13 mouse cellular contexts compared by ENCODE assay signal in genomic region chr10:128489785-128490184, GRCm38 (mm10). TPM values are rescaled to one million over a fixed set of nuclear protein-coding genes. Genes with fewer than 3 reads are reported as not detected.
DNase-seq lines count a peak whose midpoint lies in the region; ATAC-seq and TF ChIP-seq lines count a peak whose summit lies in the region.
"Had no signal": no experiment of that assay in that cellular context is flagged by ENCODE, and none has a peak within 500 bp of the region (broad histone marks: within the 10 kb centered on the region; RNA-seq: fewer than 3 reads in every experiment).

No protein-coding gene starts in this region.

- WGBS in heart, embryonic 14.5 days = 26% methylated on average over 4 of the region's 4 CpGs
- WGBS in lung, postnatal 0 days = 56% methylated on average over 4 of the region's 4 CpGs
- WGBS in lung, adult 2 months = 35% methylated on average over 4 of the region's 4 CpGs
- WGBS in embryonic facial prominence, embryonic 15.5 days = 44% methylated on average over 4 of the region's 4 CpGs
- WGBS in stomach, embryonic 14.5 days = 41% methylated on average over 4 of the region's 4 CpGs

- no peak; the same call in 1 of the 2 replicates for TF ChIP-seq POLR2A in lung, adult 2 months (IDR thresholded peaks at IDR 0.05; ENCODE audit: borderline replicate concordance, extremely low read depth, low read depth, low read length)

- no peaks in the 10 kb centered on the region for H3K9me3 ChIP-seq in heart, embryonic 14.5 days (ENCODE audit: control insufficient read depth, low read length)
- H3K9me3 ChIP-seq in lung, postnatal 0 days (ENCODE audit: low read length) = no peaks in the 10 kb centered on the region
- no peaks in the 10 kb centered on the region for H3K9me3 ChIP-seq in embryonic facial prominence, embryonic 15.5 days (replicated peaks)
- no peaks in the 10 kb centered on the region for H3K9me3 ChIP-seq in stomach, embryonic 14.5 days (ENCODE audit: control insufficient read depth, low read depth, low read length)

- H3K27me3 ChIP-seq in heart, embryonic 14.5 days (ENCODE audit: control insufficient read depth, insufficient read depth, low read length) = no peaks in the 10 kb centered on the region
- H3K27me3 ChIP-seq in lung, postnatal 0 days (replicated peaks; ENCODE audit: insufficient read depth, low read length) = no peaks in the 10 kb centered on the region
- no peaks in the 10 kb centered on the region for H3K27me3 ChIP-seq in embryonic facial prominence, embryonic 15.5 days
- no peaks in the 10 kb centered on the region for H3K27me3 ChIP-seq in stomach, embryonic 14.5 days (ENCODE audit: control insufficient read depth, insufficient read depth, low read length)

- ATAC-seq in heart, embryonic 14.5 days (ENCODE audit: insufficient number of reproducible peaks, insufficient read depth, low FRiP score, low read depth) = no peak
- ATAC-seq in lung, postnatal 0 days = no peak
- ATAC-seq in embryonic facial prominence, embryonic 15.5 days (ENCODE audit: insufficient number of reproducible peaks, low FRiP score, low TSS enrichment, low read depth) = no peak
- ATAC-seq in stomach, embryonic 14.5 days (ENCODE audit: insufficient number of reproducible peaks, insufficient read depth, low FRiP score, low read depth) = no peak

- peak overlapping the region; percentile 83 for H3K4me2 ChIP-seq in heart, embryonic 14.5 days (ENCODE audit: low read length)
- no peak overlapping the region for H3K4me2 ChIP-seq in lung, postnatal 0 days (replicated peaks; ENCODE audit: low read depth, low read length)
- H3K4me2 ChIP-seq in embryonic facial prominence, embryonic 15.5 days (replicated peaks) = no peak overlapping the region
- peak overlapping the region; percentile 7; the same call in 1 of the 2 replicates for H3K4me2 ChIP-seq in stomach, embryonic 14.5 days (replicated peaks; ENCODE audit: low read depth, low read length)

- H3K4me3 ChIP-seq in heart, embryonic 14.5 days (ENCODE audit: control insufficient read depth in 1 of 2, insufficient read depth in 1 of 2, low read depth in 1 of 2, low read length in 2 of 2) = no peak overlapping the region
- H3K4me3 ChIP-seq in lung, postnatal 0 days (ENCODE audit: low read depth, low read length) = no peak overlapping the region
- no peak overlapping the region for H3K4me3 ChIP-seq in lung, adult 2 months (replicated peaks; ENCODE audit: extremely low read depth, low read depth, low read length)
- H3K4me3 ChIP-seq in embryonic facial prominence, embryonic 15.5 days (replicated peaks) = no peak overlapping the region
- no peak overlapping the region for H3K4me3 ChIP-seq in stomach, embryonic 14.5 days (ENCODE audit: low read depth, low read length)
- H3K4me3 ChIP-seq: erythroblast, embryonic 14.5 days had no signal

- H3K4me1 ChIP-seq in heart, embryonic 14.5 days (ENCODE audit: control insufficient read depth in 2 of 2, insufficient read depth in 2 of 2, low read length in 2 of 2) = peaks cover 22 to 29% of the 10 kb centered on the region in 2 experiments
- no peaks in the 10 kb centered on the region; the same call in 1 of the 2 replicates for H3K4me1 ChIP-seq in lung, postnatal 0 days (ENCODE audit: insufficient read depth, low read depth, low read length)
- H3K4me1 ChIP-seq in lung, adult 2 months (ENCODE audit: control insufficient read depth, insufficient read depth, low read length) = peaks cover 12% of the 10 kb centered on the region
- H3K4me1 ChIP-seq in embryonic facial prominence, embryonic 15.5 days = peaks cover 30% of the 10 kb centered on the region
- H3K4me1 ChIP-seq in stomach, embryonic 14.5 days (ENCODE audit: control insufficient read depth, insufficient read depth, low read length) = peaks cover 27% of the 10 kb centered on the region

- H3K9ac ChIP-seq in heart, embryonic 14.5 days (ENCODE audit: low read length) = peak overlapping the region; percentile 62
- no peak overlapping the region for H3K9ac ChIP-seq in lung, postnatal 0 days (replicated peaks; ENCODE audit: low read depth)
- H3K9ac ChIP-seq in embryonic facial prominence, embryonic 15.5 days = no peak overlapping the region; the same call in 1 of the 2 replicates
- 0 out of 2 replicates have a peak overlapping the region, but pooled peaks have one; percentile 25 for H3K9ac ChIP-seq in stomach, embryonic 14.5 days (replicated peaks; ENCODE audit: low read depth, low read length)

- no peak for TF ChIP-seq CTCF in lung, postnatal 0 days (IDR thresholded peaks at IDR 0.05)
- TF ChIP-seq CTCF in lung, adult 2 months (IDR thresholded peaks at IDR 0.05; ENCODE audit: insufficient read depth, low read length) = no peak

- DNase-seq in heart, postnatal 4 days = no peak
- no peak for DNase-seq in lung, postnatal 0 days (ENCODE audit: low spot score)
- DNase-seq in lung, adult 2 months = no peak
- no peak for DNase-seq in gastrocnemius, postnatal 10 days
- DNase-seq in embryo, embryonic 10.5 days (ENCODE audit: low spot score) = no peak
- DNase-seq: kidney, adult 18-20 months; left cerebral cortex, postnatal 4 days; right cerebral cortex, postnatal 14 days; thymus, postnatal 4 days had no signal

- peak overlapping the region; percentile 80 to 83 for H3K27ac ChIP-seq in heart, embryonic 14.5 days (replicated peaks in 1 of 2; ENCODE audit: control insufficient read depth in 1 of 2, insufficient read depth in 1 of 2, low read depth in 2 of 2, low read length in 2 of 2)
- H3K27ac ChIP-seq in lung, postnatal 0 days (ENCODE audit: low read length) = 0 out of 2 replicates have a peak overlapping the region, but pooled peaks have one; percentile 3
- H3K27ac ChIP-seq in embryonic facial prominence, embryonic 15.5 days (replicated peaks) = peak overlapping the region; percentile 29
- peak overlapping the region; percentile 94 for H3K27ac ChIP-seq in stomach, embryonic 14.5 days (ENCODE audit: low read length)

- H3K36me3 ChIP-seq in heart, embryonic 14.5 days (ENCODE audit: control insufficient read depth, insufficient read depth, low read length) = peaks cover 75% of the 10 kb centered on the region
- peaks cover 33% of the 10 kb centered on the region for H3K36me3 ChIP-seq in lung, postnatal 0 days (ENCODE audit: insufficient read depth, low read length)
- peaks cover 65% of the 10 kb centered on the region for H3K36me3 ChIP-seq in embryonic facial prominence, embryonic 15.5 days
- peaks cover 64% of the 10 kb centered on the region for H3K36me3 ChIP-seq in stomach, embryonic 14.5 days (ENCODE audit: control insufficient read depth, insufficient read depth, low read length)

- no peak for TF ChIP-seq EP300 in lung, postnatal 0 days (IDR thresholded peaks at IDR 0.05)

RNA-seq across cellular contexts. Expression of gene Myl6, which starts 4.2 kb away (rescaled TPM):
- 1,060 and 1,246 TPM in 2 replicates for polyA plus RNA-seq in heart, embryonic 14.5 days (2014; fragmentation: Nextera tagmentation; extraction: Ambion mirVana)
- total RNA-seq in heart, postnatal 4 days (2021) = 100 to 1,000 TPM; 616 to 628 TPM
- 1,888 and 2,049 TPM in 2 replicates for polyA plus RNA-seq in lung, postnatal 0 days (2015; fragmentation: Nextera tagmentation; extraction: Ambion mirVana)
- 771 and 1,159 TPM in 2 replicates for polyA plus RNA-seq in lung, adult 2 months (2012; rRNA removed)
- polyA plus RNA-seq in embryonic facial prominence, embryonic 15.5 days (2015; fragmentation: Nextera tagmentation; extraction: Ambion mirVana) = 1,219 and 1,296 TPM in 2 replicates
- 1,824 and 1,933 TPM in 2 replicates for polyA plus RNA-seq in stomach, embryonic 14.5 days (2014; fragmentation: Nextera tagmentation; extraction: Ambion mirVana)
- 100 to 1,000 TPM; 305 to 356 TPM for total RNA-seq in gastrocnemius, postnatal 10 days (2021)

RNA-seq across cellular contexts. Expression of gene Myl6b, which starts 8.7 kb away (rescaled TPM):
- polyA plus RNA-seq in heart, embryonic 14.5 days (2014; fragmentation: Nextera tagmentation; extraction: Ambion mirVana) = 5.0 and 5.5 TPM in 2 replicates
- 1 to 10 TPM; 3.7 TPM for total RNA-seq in heart, postnatal 4 days (2021)
- 5.5 and 5.9 TPM in 2 replicates for polyA plus RNA-seq in lung, postnatal 0 days (2015; fragmentation: Nextera tagmentation; extraction: Ambion mirVana)
- 1.9 and 2.0 TPM in 2 replicates for polyA plus RNA-seq in lung, adult 2 months (2012; rRNA removed)
- polyA plus RNA-seq in embryonic facial prominence, embryonic 15.5 days (2015; fragmentation: Nextera tagmentation; extraction: Ambion mirVana) = 5.0 and 6.9 TPM in 2 replicates
- 3.2 and 3.4 TPM in 2 replicates for polyA plus RNA-seq in stomach, embryonic 14.5 days (2014; fragmentation: Nextera tagmentation; extraction: Ambion mirVana)
- total RNA-seq in gastrocnemius, postnatal 10 days (2021) = 100 to 1,000 TPM in 1 of 2 experiments, 10 to 100 TPM in 1; 68.8 to 101 TPM

RNA-seq across cellular contexts. Expression of gene Smarcc2, which starts 30.7 kb away (rescaled TPM):
- polyA plus RNA-seq in heart, embryonic 14.5 days (2014; fragmentation: Nextera tagmentation; extraction: Ambion mirVana) = 62.4 and 63.7 TPM in 2 replicates
- 10 to 100 TPM; 97.0 to 97.3 TPM for total RNA-seq in heart, postnatal 4 days (2021)
- 28.9 and 33.0 TPM in 2 replicates for polyA plus RNA-seq in lung, postnatal 0 days (2015; fragmentation: Nextera tagmentation; extraction: Ambion mirVana)
- polyA plus RNA-seq in lung, adult 2 months (2012; rRNA removed) = 99.8 TPM in 2 replicates
- polyA plus RNA-seq in embryonic facial prominence, embryonic 15.5 days (2015; fragmentation: Nextera tagmentation; extraction: Ambion mirVana) = 85.2 and 93.6 TPM in 2 replicates
- 109 and 110 TPM in 2 replicates for polyA plus RNA-seq in stomach, embryonic 14.5 days (2014; fragmentation: Nextera tagmentation; extraction: Ambion mirVana)
- 10 to 100 TPM; 47.0 to 62.8 TPM for total RNA-seq in gastrocnemius, postnatal 10 days (2021)

RNA-seq across cellular contexts. Expression of gene Esyt1, which starts 35.9 kb away (rescaled TPM):
- polyA plus RNA-seq in heart, embryonic 14.5 days (2014; fragmentation: Nextera tagmentation; extraction: Ambion mirVana) = 17.3 and 17.8 TPM in 2 replicates
- total RNA-seq in heart, postnatal 4 days (2021) = 10 to 100 TPM; 28.4 to 31.3 TPM
- polyA plus RNA-seq in lung, postnatal 0 days (2015; fragmentation: Nextera tagmentation; extraction: Ambion mirVana) = 31.1 and 38.2 TPM in 2 replicates
- polyA plus RNA-seq in lung, adult 2 months (2012; rRNA removed) = 94.9 and 97.2 TPM in 2 replicates
- polyA plus RNA-seq in embryonic facial prominence, embryonic 15.5 days (2015; fragmentation: Nextera tagmentation; extraction: Ambion mirVana) = 43.3 and 44.0 TPM in 2 replicates
- 25.8 and 28.9 TPM in 2 replicates for polyA plus RNA-seq in stomach, embryonic 14.5 days (2014; fragmentation: Nextera tagmentation; extraction: Ambion mirVana)
- 10 to 100 TPM; 22.5 to 30.4 TPM for total RNA-seq in gastrocnemius, postnatal 10 days (2021)

RNA-seq across cellular contexts. Expression of gene Zc3h10, which starts 57.8 kb away (rescaled TPM):
- 7.3 and 8.2 TPM in 2 replicates for polyA plus RNA-seq in heart, embryonic 14.5 days (2014; fragmentation: Nextera tagmentation; extraction: Ambion mirVana)
- 1 to 10 TPM; 6.9 to 8.3 TPM for total RNA-seq in heart, postnatal 4 days (2021)
- polyA plus RNA-seq in lung, postnatal 0 days (2015; fragmentation: Nextera tagmentation; extraction: Ambion mirVana) = 13.6 and 15.3 TPM in 2 replicates
- polyA plus RNA-seq in lung, adult 2 months (2012; rRNA removed) = 13.2 and 15.1 TPM in 2 replicates
- 15.8 and 16.0 TPM in 2 replicates for polyA plus RNA-seq in embryonic facial prominence, embryonic 15.5 days (2015; fragmentation: Nextera tagmentation; extraction: Ambion mirVana)
- polyA plus RNA-seq in stomach, embryonic 14.5 days (2014; fragmentation: Nextera tagmentation; extraction: Ambion mirVana) = 8.8 and 10.7 TPM in 2 replicates
- 1 to 10 TPM; 5.2 to 6.3 TPM for total RNA-seq in gastrocnemius, postnatal 10 days (2021)

Comparison
In these comparisons a context has a peak if more than half of its experiments do, and no peak if none do; other contexts are left out.
1. H3K27ac ChIP-seq: peak in every context shown above with its lines; median percentile 94 in stomach, embryonic 14.5 days; 82 in heart, embryonic 14.5 days; 29 in embryonic facial prominence, embryonic 15.5 days; 3 in lung, postnatal 0 days.
2. H3K4me2 ChIP-seq: peak in heart, embryonic 14.5 days (single experiment) and stomach, embryonic 14.5 days (single experiment); none in lung, postnatal 0 days (single experiment) and embryonic facial prominence, embryonic 15.5 days (single experiment).
3. H3K9ac ChIP-seq: peak in heart, embryonic 14.5 days (single experiment) and stomach, embryonic 14.5 days (single experiment); none in lung, postnatal 0 days (single experiment) and embryonic facial prominence, embryonic 15.5 days (single experiment).